Mouse (Mus musculus) left cerebral cortex, adult 6 months (tissue): ENCODE results near the gene Olfr1312. TPM values are rescaled to one million over a fixed set of nuclear protein-coding genes. Genes with fewer than 3 reads are reported as not detected.

ENCODE experiments used
- long read RNA-seq, 2 experiments: library from polyadenylated mRNA; unstranded; transcript quantifications; one replicate each; pipeline ENCODE4 v2.0.0; 2019 to 2020
- polyA plus RNA-seq: library from polyadenylated mRNA; unstranded; fragments of <200 nt; fragmentation: Nextera tagmentation; gene quantifications from 2 replicates; pipeline ENCODE4 v1.2.3, GENCODE M21; 2021

Olfr1312 gene
- polyA plus RNA-seq = not detected in 2 replicates
- long read RNA-seq, experiment 1 = 0 reads
- long read RNA-seq, experiment 2 = 0 reads

GRCm38 (mm10) chr2:112050138-112050537 lies at the start of gene Olfr1312:
Gene Olfr1312, minus strand, starts transcription at chr2:112050238.

GRCm38 (mm10) chr2:112096681-112097080 lies 46.6 kb upstream of the Olfr1312 start, which contains the start of gene Olfr1314:
Gene Olfr1314, minus strand, starts transcription at chr2:112096781.

GRCm38 (mm10) chr2:112077743-112078142 lies 27.7 kb upstream of the Olfr1312 start, which contains the start of gene Olfr1313:
Gene Olfr1313, minus strand, starts transcription at chr2:112077843.

GRCm38 (mm10) chr2:112024312-112024711 lies 25.7 kb downstream of the Olfr1312 start, which contains the start of gene Olfr1311:
Gene Olfr1311, minus strand, starts transcription at chr2:112024412.

GRCm38 (mm10) chr2:112012608-112013007 lies 37.4 kb downstream of the Olfr1312 start, which contains the start of gene Olfr1310:
Gene Olfr1310, minus strand, starts transcription at chr2:112012708.

GRCm38 (mm10) chr2:111990181-111990580 lies 59.9 kb downstream of the Olfr1312 start, which contains the start of gene Olfr1309:
Gene Olfr1309, minus strand, starts transcription at chr2:111990281.

Other genes with a start within 250 kb of the Olfr1312 start
- not detected in 2 replicates for gene Olfr1303, start 229.9 kb downstream of the Olfr1312 start, polyA plus RNA-seq
- gene Olfr1305, start 173.1 kb downstream of the Olfr1312 start, polyA plus RNA-seq = not detected in 2 replicates
- gene Olfr1306, start 134.0 kb downstream of the Olfr1312 start, polyA plus RNA-seq = not detected in 2 replicates
- not detected in 2 replicates for gene Olfr1307, start 100.8 kb downstream of the Olfr1312 start, polyA plus RNA-seq
- not detected in 2 replicates for gene Olfr1308, start 85.3 kb downstream of the Olfr1312 start, polyA plus RNA-seq
- gene Olfr1309, start 60.0 kb downstream of the Olfr1312 start, polyA plus RNA-seq = not detected in 2 replicates
- gene Olfr1310, start 37.5 kb downstream of the Olfr1312 start, polyA plus RNA-seq = not detected in 2 replicates
- gene Olfr1311, start 25.8 kb downstream of the Olfr1312 start, polyA plus RNA-seq = not detected in 2 replicates
- not detected in 2 replicates for gene Olfr1313, start 27.6 kb upstream of the Olfr1312 start, polyA plus RNA-seq
- not detected in 2 replicates for gene Olfr1314, start 46.5 kb upstream of the Olfr1312 start, polyA plus RNA-seq
- not detected in 2 replicates for gene Olfr1315-ps1, start 65.2 kb upstream of the Olfr1312 start, polyA plus RNA-seq
- gene Olfr1316, start 84.7 kb upstream of the Olfr1312 start, polyA plus RNA-seq = not detected in 2 replicates
- not detected in 2 replicates for gene Olfr1317, start 90.1 kb upstream of the Olfr1312 start, polyA plus RNA-seq
- gene Olfr1318, start 104.0 kb upstream of the Olfr1312 start, polyA plus RNA-seq = not detected in 2 replicates
- gene Lpcat4, start 189.2 kb upstream of the Olfr1312 start, polyA plus RNA-seq = 41.7 and 89.1 TPM in 2 replicates
- 0.09 and 0.15 TPM in 2 replicates for gene Nutm1, start 209.1 kb upstream of the Olfr1312 start, polyA plus RNA-seq
- 289 TPM in 2 replicates for gene Nop10, start 211.7 kb upstream of the Olfr1312 start, polyA plus RNA-seq
- 15.8 and 15.9 TPM in 2 replicates for gene Slc12a6, start 215.6 kb upstream of the Olfr1312 start, polyA plus RNA-seq
- 0.29 TPM in 1 of 2 replicates, not detected in the other for gene Gm21985, start 216.1 kb upstream of the Olfr1312 start, polyA plus RNA-seq